Mouse (Mus musculus) spleen, adult 2 months (tissue): ENCODE measurements around the gene Polr3c. TPM values are rescaled to one million over a fixed set of nuclear protein-coding genes. Genes with fewer than 3 reads are reported as not detected.
A peak's percentile ranks its signal among the peaks of the same experiment; 100 is the strongest.

ENCODE experiments used
- DNase-seq, 2 experiments: peaks; one replicate each; pipeline versions ENCODE4 v3.0.0 to v3.0.0-alpha.2; 2012 to 2021; ENCODE audit warnings: low spot score in 2 of 2, low read depth in 1 of 2
- H3K27ac ChIP-seq: fragments of 200-500 bp; 2 replicates; pipeline ENCODE4 v1.5.1; 2012; ENCODE audit warnings: low read length, inconsistent platforms; ENCODE audit not compliant: insufficient read depth
- H3K27me3 ChIP-seq: fragments of 200-500 bp; 2 replicates; pipeline ENCODE4 v1.6.1; 2012; ENCODE audit warnings: mild to moderate bottlenecking, moderate library complexity, low read length, inconsistent platforms; ENCODE audit not compliant: control insufficient read depth, insufficient read depth
- H3K36me3 ChIP-seq: fragments of 200-500 bp; 2 replicates; pipeline ENCODE4 v1.6.1; 2012; ENCODE audit warnings: mild to moderate bottlenecking, low read length, inconsistent platforms; ENCODE audit not compliant: control insufficient read depth, insufficient read depth
- H3K4me1 ChIP-seq: fragments of 200-500 bp; 2 replicates; pipeline ENCODE4 v1.6.1; 2011; ENCODE audit warnings: inconsistent platforms; ENCODE audit not compliant: control insufficient read depth, insufficient read depth, insufficient read length
- H3K4me3 ChIP-seq: fragments of 200-500 bp; 2 replicates; pipeline ENCODE4 v1.5.1; 2011; ENCODE audit warnings: mild to moderate bottlenecking, inconsistent platforms; ENCODE audit not compliant: insufficient read depth, insufficient read length; ENCODE audit errors: extremely low read depth
- CTCF ChIP-seq: fragments of 200-500 bp; IDR thresholded peaks from 2 replicates; pipeline ENCODE4 v1.5.1; 2011; ENCODE audit warnings: mild to moderate bottlenecking, inconsistent platforms; ENCODE audit not compliant: insufficient read depth, insufficient read length, insufficient replicate concordance; ENCODE audit errors: extremely low read depth
- POLR2A ChIP-seq: fragments of 200-500 bp; IDR thresholded peaks from 2 replicates; pipeline ENCODE4 v1.6.1; 2011; ENCODE audit warnings: low read depth, low read length, inconsistent platforms
- WGBS: fragments of 180-500 bp; shearing (Covaris S2); methylation state at CpG from one replicate; pipeline ENCODE4 v1.1.7; 2018; 5-methylcytosine and 5-hydroxymethylcytosine counted together
- polyA plus RNA-seq: library from polyadenylated mRNA; depleted of rRNA; stranded (reverse); fragments of >200 nt; gene quantifications from 2 replicates; pipeline ENCODE4 v1.2.3, GENCODE M21; 2012

The Polr3c gene
- polyA plus RNA-seq, 1 experiment: 24.8 TPM

DNA sequence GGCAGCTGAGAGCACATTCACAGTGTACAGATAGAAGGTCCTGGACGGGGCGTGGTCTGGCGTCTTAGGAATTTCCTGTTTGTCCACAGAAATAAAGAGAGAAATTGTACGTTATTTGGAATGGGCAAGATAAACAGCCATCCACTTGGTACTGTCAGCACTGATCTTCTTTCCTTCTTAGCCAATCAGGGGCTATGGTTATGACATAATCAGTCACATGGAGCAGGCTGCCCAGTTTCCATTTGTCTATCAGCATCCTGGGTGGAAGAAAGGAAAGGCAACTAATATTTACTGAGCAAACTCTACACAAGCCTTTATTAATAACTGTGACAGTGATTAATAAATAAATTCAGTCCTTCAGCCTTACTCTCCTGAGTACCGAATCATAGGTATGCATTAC lies 13.1 kb downstream of the Polr3c start:
- Histone ChIP-seq H3K36me3 (peaks cover 41% of the 10 kb centered on the region), H3K27me3 (no peaks in the 10 kb centered on the region), H3K4me3 (no peak overlapping the region), H3K4me1 (peaks cover 3% of the 10 kb centered on the region; the same call in 1 of the 2 replicates), H3K27ac (no peak overlapping the region)
- 93% methylated on average over 5 of the region's 5 CpGs for WGBS
- DNase-seq: no peak
- no peak for TF ChIP-seq CTCF
- no peak for TF ChIP-seq POLR2A

DNA sequence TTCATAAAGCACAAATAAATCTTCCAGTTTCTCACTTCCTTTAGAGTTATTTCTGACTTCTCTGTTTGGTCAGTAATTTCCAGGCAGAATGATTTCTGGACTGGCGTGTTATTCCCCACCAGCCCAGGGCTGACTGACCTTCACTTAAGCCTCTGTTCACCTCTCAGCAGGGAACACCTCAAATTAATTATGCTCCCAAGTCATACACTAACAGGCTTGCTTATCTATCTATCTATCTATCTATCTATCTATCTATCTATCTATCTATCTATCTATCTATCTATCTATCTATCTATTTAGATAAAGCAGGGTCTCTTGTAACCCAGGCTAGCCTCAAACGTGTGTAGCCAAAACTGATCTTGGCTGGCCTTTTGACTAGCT lies 18.8 kb downstream of the Polr3c start:
- Histone ChIP-seq H3K36me3 (peaks cover 34% of the 10 kb centered on the region), H3K4me3 (no peak overlapping the region), H3K27ac (no peak overlapping the region), H3K4me1 (peaks cover 6% of the 10 kb centered on the region), H3K27me3 (0 out of 2 replicates have a peak, but pooled peaks cover 2% of the 10 kb centered on the region)
- no peak for DNase-seq
- no peak for TF ChIP-seq CTCF
- no peak for TF ChIP-seq POLR2A
- WGBS: 75% methylated on average over 2 of the region's 2 CpGs

DNA sequence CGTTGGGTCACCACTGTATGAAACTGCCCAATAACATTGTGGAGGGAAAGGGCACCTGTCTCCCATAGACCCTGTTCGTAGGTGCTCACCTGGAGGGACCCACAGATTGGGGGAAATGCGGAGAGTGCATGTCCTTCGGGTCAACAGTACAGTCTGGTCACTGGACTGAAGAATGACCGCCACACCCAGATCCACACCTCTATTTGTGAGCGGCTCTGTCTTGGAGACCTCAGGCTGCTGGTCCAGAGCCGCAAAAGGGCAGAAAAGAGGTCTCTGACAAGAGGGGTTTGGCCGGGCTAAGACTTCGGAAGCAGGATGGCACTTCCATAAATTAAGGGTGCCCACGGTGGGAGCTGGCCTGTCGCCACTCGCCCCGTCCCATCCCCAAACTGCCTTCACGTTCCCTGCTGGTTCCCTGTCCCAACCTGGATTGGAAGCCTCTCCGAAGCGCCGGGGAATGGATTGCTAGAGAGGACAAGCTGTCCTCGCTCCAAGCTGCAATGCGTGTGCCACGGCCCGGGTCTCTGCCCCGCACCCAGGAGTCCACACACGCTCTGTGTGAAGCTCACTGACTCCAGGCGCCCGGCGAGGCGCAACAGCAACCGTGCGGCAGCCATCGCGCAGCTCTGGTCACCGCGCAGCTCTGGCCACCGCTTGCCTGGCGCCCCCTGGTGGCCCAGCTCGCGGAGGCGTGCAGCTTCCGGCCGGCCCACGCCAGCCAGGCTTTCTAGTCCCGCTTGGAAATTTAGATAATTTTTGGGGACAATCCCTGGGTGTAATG lies 19.3 kb downstream of the Polr3c start, which contains the start of gene Nudt17:
TSS of gene Nudt17 (minus strand) at position 660 of the 781 bp plus-strand sequence.
- peak within 1 kb of the TSS; percentile 49 for H3K4me3 ChIP-seq
- WGBS: 7% methylated on average over 42 of the region's 42 CpGs

GRCm38 (mm10) chr3:96706984-96707383 lies 20.4 kb downstream of the Polr3c start:
- Histone ChIP-seq H3K4me3 (no peak overlapping the region), H3K27me3 (0 out of 2 replicates have a peak, but pooled peaks cover 2% of the 10 kb centered on the region), H3K4me1 (peaks cover 6% of the 10 kb centered on the region), H3K27ac (no peak overlapping the region), H3K36me3 (peaks cover 25% of the 10 kb centered on the region)
- DNase-seq: no peak
- TF ChIP-seq POLR2A (no peak), CTCF (no peak)
- 82% methylated on average over 7 of the region's 7 CpGs for WGBS

More for the DNA sequence above, 19.3 kb downstream of the Polr3c start, which contains the start of gene Nudt17:
- 0 out of 2 replicates have a peak, but pooled peaks cover 2% of the 10 kb centered on the region for H3K27me3 ChIP-seq
- peak; percentile 95 for TF ChIP-seq CTCF
- TF ChIP-seq POLR2A: no peak
- no peak within 1 kb of the TSS for H3K27ac ChIP-seq
- peak; percentile 17 to 69 for DNase-seq
- peaks cover 30% of the 10 kb centered on the region for H3K36me3 ChIP-seq
- H3K4me1 ChIP-seq: peaks cover 6% of the 10 kb centered on the region

DNA sequence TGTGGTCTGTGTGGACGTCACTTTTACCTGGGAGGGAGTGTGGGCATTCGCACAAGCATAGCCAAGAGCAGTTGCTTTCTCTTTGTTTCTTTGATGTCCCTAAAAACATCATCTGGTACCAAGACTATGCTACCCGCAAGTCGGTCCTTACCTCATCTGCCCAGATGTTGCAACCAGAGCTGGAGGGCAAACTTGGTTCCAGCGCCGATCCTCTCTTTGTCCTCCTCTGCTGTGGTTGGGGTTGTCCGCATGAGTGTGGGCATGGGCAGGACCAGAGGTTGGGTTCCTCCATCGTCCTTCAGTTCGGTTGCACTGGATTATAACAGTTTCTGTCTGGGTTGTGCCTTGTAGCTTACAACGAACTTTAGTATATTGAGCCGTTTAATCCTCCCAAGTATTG lies 21.2 kb downstream of the Polr3c start:
- TF ChIP-seq CTCF (no peak), POLR2A (no peak)
- peaks cover 22% of the 10 kb centered on the region for H3K36me3 ChIP-seq
- peaks cover 6% of the 10 kb centered on the region for H3K4me1 ChIP-seq
- H3K4me3 ChIP-seq: no peak overlapping the region
- no peak overlapping the region for H3K27ac ChIP-seq
- DNase-seq: no peak
- 0 out of 2 replicates have a peak, but pooled peaks cover 2% of the 10 kb centered on the region for H3K27me3 ChIP-seq
- 90% methylated on average over 11 of the region's 11 CpGs for WGBS

GRCm38 (mm10) chr3:96704778-96705177 lies 22.6 kb downstream of the Polr3c start:
- Histone ChIP-seq H3K4me1 (peaks cover 6% of the 10 kb centered on the region), H3K4me3 (no peak overlapping the region), H3K27me3 (0 out of 2 replicates have a peak, but pooled peaks cover 2% of the 10 kb centered on the region), H3K27ac (no peak overlapping the region), H3K36me3 (peaks cover 18% of the 10 kb centered on the region)
- DNase-seq: peak in 1 of 2 experiments; percentile 28
- peak; percentile 15; the same call in 1 of the 2 replicates for TF ChIP-seq CTCF
- no peak for TF ChIP-seq POLR2A
- WGBS: 75% methylated on average over 11 of the region's 11 CpGs

- Histone ChIP-seq H3K4me3 (no peak overlapping the region), H3K36me3 (peaks cover 18% of the 10 kb centered on the region), H3K27me3 (no peaks in the 10 kb centered on the region), H3K4me1 (peaks cover 3% of the 10 kb centered on the region; the same call in 1 of the 2 replicates), H3K27ac (no peak overlapping the region)
- no peak for DNase-seq
- 96% methylated on average over 4 of the region's 4 CpGs for WGBS
- TF ChIP-seq CTCF: no peak
- TF ChIP-seq POLR2A: no peak
These were observed 26.4 kb downstream of the Polr3c start for GRCm38 (mm10) chr3:96701003-96701402.
